Mouse (Mus musculus) hindbrain, embryonic 16.5 days (tissue): ENCODE results near the gene Ffar3. TPM values are rescaled to one million over a fixed set of nuclear protein-coding genes. Genes with fewer than 3 reads are reported as not detected.
"Not testable (repeated sequence)": the region's sequence is repeated elsewhere in the genome, so short reads cannot be mapped to it uniquely, and the experiment has no call there.

ENCODE experiments used
- ATAC-seq: fragments of 200-750 bp; cut with Nextera tagmentation; 2 replicates; pipeline ENCODE4 v1.8.0; 2017; ENCODE audit warnings: moderate TSS enrichment, moderate library complexity
- H3K27ac ChIP-seq: fragments of 300-500 bp; sonication (generic); 2 replicates; pipeline ENCODE4 v1.5.1; 2014; ENCODE audit warnings: low read depth, mild to moderate bottlenecking, control low read depth, low read length, moderate library complexity
- H3K27me3 ChIP-seq: fragments of 300-500 bp; sonication (generic); replicated peaks from 2 replicates; pipeline ENCODE4 v1.6.1; 2014; ENCODE audit warnings: low read length; ENCODE audit not compliant: control insufficient read depth, insufficient read depth
- H3K36me3 ChIP-seq: fragments of 300-500 bp; sonication (generic); 2 replicates; pipeline ENCODE4 v1.6.1; 2014; ENCODE audit warnings: mild to moderate bottlenecking, low read length, moderate library complexity, mixed read lengths; ENCODE audit not compliant: control insufficient read depth, insufficient read depth
- H3K4me1 ChIP-seq: fragments of 300-500 bp; sonication (generic); 2 replicates; pipeline ENCODE4 v1.6.1; 2014; ENCODE audit warnings: low read depth, low read length; ENCODE audit not compliant: control insufficient read depth, insufficient read depth
- H3K4me2 ChIP-seq: fragments of 300-500 bp; sonication (generic); 2 replicates; pipeline ENCODE4 v1.6.1; 2014; ENCODE audit warnings: mild to moderate bottlenecking, low read length, control low read depth, moderate library complexity
- H3K4me3 ChIP-seq: fragments of 300-500 bp; sonication (generic); 2 replicates; pipeline ENCODE4 v1.5.1; 2014; ENCODE audit warnings: mild to moderate bottlenecking, low read length, control low read depth, moderate library complexity
- H3K9ac ChIP-seq: fragments of 300-500 bp; sonication (generic); 2 replicates; pipeline ENCODE4 v1.6.1; 2014; ENCODE audit warnings: low read depth, mild to moderate bottlenecking, control low read depth, low read length, moderate library complexity
- H3K9me3 ChIP-seq: fragments of 300-500 bp; sonication (generic); 2 replicates; pipeline ENCODE4 v1.6.1; 2014; ENCODE audit warnings: mild to moderate bottlenecking, low read length, moderate library complexity; ENCODE audit not compliant: control insufficient read depth
- WGBS: fragments of 180-500 bp; shearing (Covaris S2); extraction: QIAGEN DNeasy Blood & Tissue Kit; methylation state at CpG from one replicate; pipeline ENCODE4 v1.1.7; 2014; 5-methylcytosine and 5-hydroxymethylcytosine counted together
- polyA plus RNA-seq: library from polyadenylated mRNA; unstranded; fragments of >200 nt; fragmentation: Nextera tagmentation; extraction: Ambion mirVana; gene quantifications from 2 replicates; pipeline ENCODE4 v1.2.1, GENCODE M21; 2015

The Ffar3 gene
- polyA plus RNA-seq, 1 experiment from 2014 or later: 0.21 TPM

DNA sequence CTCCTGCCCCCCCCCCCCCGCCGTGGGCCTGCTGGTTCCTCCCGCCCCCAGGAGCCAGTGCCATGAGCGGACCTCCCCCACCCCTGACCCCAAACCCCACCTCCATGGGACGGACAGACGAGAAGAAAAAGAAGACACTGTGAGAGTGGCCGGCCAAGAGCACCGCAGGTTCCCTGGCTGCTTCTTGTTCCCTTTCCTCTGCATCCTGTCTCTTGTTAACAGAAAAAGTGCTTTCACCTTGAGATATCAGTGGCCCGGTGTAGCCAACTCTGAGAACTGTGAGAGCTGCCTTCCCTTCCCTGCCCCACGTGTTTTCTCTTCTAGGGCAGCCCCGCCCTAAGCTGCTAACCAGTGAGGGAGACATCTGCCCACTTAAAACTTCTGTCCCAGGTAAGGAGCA lies 23.3 kb downstream of the Ffar3 start:
- WGBS: 56% methylated on average over 8 of the region's 11 CpGs

DNA sequence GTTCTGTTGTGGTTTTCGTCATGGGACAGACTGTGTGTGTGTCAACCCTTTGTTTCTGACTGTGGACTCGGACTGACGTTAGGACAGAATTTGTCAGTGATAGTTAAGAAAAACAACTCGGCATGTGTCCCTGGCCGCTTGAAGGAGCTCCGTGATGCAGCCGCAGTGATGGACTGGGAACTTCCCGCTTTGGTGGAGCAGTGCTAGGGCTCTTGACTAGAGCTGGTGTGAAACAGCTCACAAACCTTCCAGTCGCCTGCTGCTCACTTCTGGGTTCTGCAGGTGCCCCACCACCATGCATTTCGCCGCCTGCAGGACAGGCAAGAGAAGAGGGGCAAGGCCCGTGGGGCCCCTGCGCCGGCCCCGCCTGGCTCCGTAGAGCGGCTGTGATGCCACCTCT lies 23.7 kb downstream of the Ffar3 start:
- WGBS: 75% methylated on average over 11 of the region's 17 CpGs
- no peaks in the 10 kb centered on the region for H3K9me3 ChIP-seq
- H3K27me3 ChIP-seq: no peaks in the 10 kb centered on the region
- no peak overlapping the region for H3K4me2 ChIP-seq
- H3K4me1 ChIP-seq: no peaks in the 10 kb centered on the region
- no peak overlapping the region for H3K4me3 ChIP-seq
- no peak overlapping the region for H3K27ac ChIP-seq
- H3K36me3 ChIP-seq: no peaks in the 10 kb centered on the region
- no peak for ATAC-seq
- no peak overlapping the region for H3K9ac ChIP-seq

More for the DNA sequence above, 23.3 kb downstream of the Ffar3 start:
- not testable (repeated sequence) for H3K9me3 ChIP-seq, H3K4me2 ChIP-seq, H3K9ac ChIP-seq, ATAC-seq, H3K4me3 ChIP-seq, H3K27ac ChIP-seq, H3K4me1 ChIP-seq, H3K36me3 ChIP-seq, H3K27me3 ChIP-seq

- no peak overlapping the region for H3K4me3 ChIP-seq
- no peak overlapping the region for H3K9ac ChIP-seq
- H3K27me3 ChIP-seq: no peaks in the 10 kb centered on the region
- 69% methylated on average over 3 of the region's 3 CpGs for WGBS
- H3K27ac ChIP-seq: no peak overlapping the region
- no peaks in the 10 kb centered on the region for H3K4me1 ChIP-seq
- no peaks in the 10 kb centered on the region for H3K9me3 ChIP-seq
- H3K36me3 ChIP-seq: no peaks in the 10 kb centered on the region
- H3K4me2 ChIP-seq: no peak overlapping the region
- ATAC-seq: no peak
These were observed 26.6 kb downstream of the Ffar3 start for GRCm38 (mm10) chr7:30829428-30829827.

- not testable (repeated sequence) for H3K4me1 ChIP-seq, H3K36me3 ChIP-seq, H3K9ac ChIP-seq, H3K4me2 ChIP-seq, H3K27me3 ChIP-seq, ATAC-seq, H3K27ac ChIP-seq, H3K9me3 ChIP-seq, H3K4me3 ChIP-seq
These were observed 27.1 kb downstream of the Ffar3 start for GRCm38 (mm10) chr7:30828871-30829270.

- H3K36me3 ChIP-seq: no peaks in the 10 kb centered on the region
- no peak overlapping the region for H3K9ac ChIP-seq
- H3K4me1 ChIP-seq: no peaks in the 10 kb centered on the region
- 95% methylated on average over 10 of the region's 10 CpGs for WGBS
- H3K9me3 ChIP-seq: no peaks in the 10 kb centered on the region
- no peak for ATAC-seq
- no peak overlapping the region for H3K27ac ChIP-seq
- H3K4me2 ChIP-seq: no peak overlapping the region
- H3K4me3 ChIP-seq: no peak overlapping the region
- H3K27me3 ChIP-seq: 0 out of 2 replicates have a peak, but pooled peaks cover 1% of the 10 kb centered on the region
These were observed 29.3 kb downstream of the Ffar3 start for GRCm38 (mm10) chr7:30826660-30827059.

DNA sequence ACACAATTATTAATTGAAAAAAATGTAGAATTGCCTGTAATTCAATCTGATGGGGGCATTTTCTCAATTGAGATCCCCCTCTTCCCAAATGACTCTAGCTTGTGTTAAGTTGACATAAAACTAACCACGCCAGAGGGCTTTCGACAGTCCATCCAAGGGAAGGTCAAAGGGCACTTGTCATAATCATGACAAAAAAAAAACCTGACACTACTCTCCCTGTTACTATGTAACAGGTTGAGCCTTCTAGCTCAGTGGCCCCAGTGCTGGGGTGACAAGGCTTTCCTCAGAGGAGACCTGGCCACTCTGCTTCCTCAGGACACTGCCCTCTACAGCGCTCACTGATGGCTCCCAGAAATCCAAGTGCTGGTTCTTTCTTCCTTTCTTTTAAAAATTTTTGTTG lies 31.7 kb downstream of the Ffar3 start:
- Histone ChIP-seq H3K4me3 (no peak overlapping the region), H3K4me2 (no peak overlapping the region), H3K9ac (no peak overlapping the region), H3K36me3 (no peaks in the 10 kb centered on the region), H3K4me1 (no peaks in the 10 kb centered on the region), H3K27ac (no peak overlapping the region), H3K27me3 (0 out of 2 replicates have a peak, but pooled peaks cover 2% of the 10 kb centered on the region), H3K9me3 (no peaks in the 10 kb centered on the region)
- ATAC-seq: no peak
- 93% methylated on average over 3 of the region's 3 CpGs for WGBS

DNA sequence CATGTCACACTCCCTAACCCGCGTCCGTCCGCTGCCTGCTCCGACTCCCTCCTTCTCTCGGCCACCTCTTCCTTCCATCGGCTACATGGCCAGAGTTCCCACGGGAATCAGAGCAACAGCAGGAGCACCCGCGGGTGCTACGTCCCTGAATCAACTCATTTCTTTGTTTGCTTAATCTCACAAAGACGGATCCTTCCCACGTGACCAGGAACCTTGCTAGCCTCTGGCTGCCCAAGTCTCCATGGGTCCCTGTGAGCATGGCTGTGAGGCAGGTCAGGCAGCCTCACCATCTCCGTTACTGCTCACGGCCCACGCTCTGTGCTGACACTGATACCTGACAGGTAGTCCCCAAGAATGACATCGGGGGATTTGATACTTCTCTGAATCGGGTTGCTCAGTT lies 32.3 kb downstream of the Ffar3 start, which contains the start of gene Ffar2:
TSS of gene Ffar2 (minus strand) at position 101 of the 400 bp plus-strand sequence.
- Histone ChIP-seq H3K4me1 (no peaks in the 10 kb centered on the region), H3K27ac (no peak within 1 kb of the TSS), H3K9ac (no peak within 1 kb of the TSS), H3K4me3 (no peak within 1 kb of the TSS), H3K9me3 (no peaks in the 10 kb centered on the region), H3K27me3 (0 out of 2 replicates have a peak, but pooled peaks cover 2% of the 10 kb centered on the region), H3K36me3 (no peaks in the 10 kb centered on the region), H3K4me2 (no peak within 1 kb of the TSS)
- no peak for ATAC-seq
- WGBS: 92% methylated on average over 18 of the region's 18 CpGs

GRCm38 (mm10) chr7:30821532-30821931 lies 34.4 kb downstream of the Ffar3 start:
- H3K4me3 ChIP-seq: no peak overlapping the region
- H3K27me3 ChIP-seq: 0 out of 2 replicates have a peak, but pooled peaks cover 2% of the 10 kb centered on the region
- no peak overlapping the region for H3K4me2 ChIP-seq
- no peak overlapping the region for H3K9ac ChIP-seq
- ATAC-seq: no peak
- WGBS: 68% methylated on average over 5 of the region's 5 CpGs
- no peaks in the 10 kb centered on the region for H3K4me1 ChIP-seq
- H3K36me3 ChIP-seq: no peaks in the 10 kb centered on the region
- H3K9me3 ChIP-seq: no peaks in the 10 kb centered on the region
- H3K27ac ChIP-seq: no peak overlapping the region

DNA sequence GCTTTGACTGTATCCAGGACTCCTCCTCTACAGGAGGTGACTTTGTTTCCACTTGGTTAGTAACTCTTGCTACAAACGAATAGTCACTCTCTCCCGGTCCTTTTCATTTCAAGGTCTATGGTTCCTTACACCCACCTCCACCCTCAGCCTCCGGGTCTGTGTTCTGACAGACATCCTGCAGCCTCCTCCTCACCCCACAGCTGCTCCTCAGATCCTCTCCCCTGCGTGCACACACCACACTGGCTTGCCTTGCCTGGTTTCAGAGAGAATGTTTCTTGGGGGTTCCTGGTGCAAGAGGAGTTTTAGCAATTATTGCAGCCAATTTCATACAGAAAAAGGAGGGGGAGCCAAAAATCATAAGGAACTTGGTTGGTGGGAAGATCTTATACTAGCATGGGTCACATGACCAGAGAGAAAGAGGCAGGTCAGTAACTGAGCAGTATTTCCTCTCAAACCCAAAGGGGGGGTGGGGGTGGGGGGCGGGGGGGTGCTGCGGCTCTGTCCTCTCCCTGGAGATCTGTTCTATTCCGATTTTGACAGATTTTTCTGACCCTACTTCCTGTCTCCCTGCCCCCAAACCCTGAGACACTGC lies 35.0 kb downstream of the Ffar3 start:
- ATAC-seq: no peak
- H3K9ac ChIP-seq: no peak overlapping the region
- WGBS: 66% methylated on average over 7 of the region's 7 CpGs

More for the DNA sequence above, 35.0 kb downstream of the Ffar3 start:
- Histone ChIP-seq H3K4me1 (no peaks in the 10 kb centered on the region), H3K27me3 (0 out of 2 replicates have a peak, but pooled peaks cover 2% of the 10 kb centered on the region), H3K4me2 (no peak overlapping the region), H3K4me3 (no peak overlapping the region), H3K27ac (no peak overlapping the region), H3K36me3 (no peaks in the 10 kb centered on the region), H3K9me3 (no peaks in the 10 kb centered on the region)
